Mouse (Mus musculus): ENCODE measurements around the gene Slc16a14. TPM values are rescaled to one million over a fixed set of nuclear protein-coding genes. Genes with fewer than 3 reads are reported as not detected.

Slc16a14 gene
- polyA plus RNA-seq, 1 experiment from 2014 or later = 0.12 TPM

GRCm38 (mm10) chr1:84910177-84910804 lies 24.6 kb downstream of the Slc16a14 start:
- Histone ChIP-seq H3K4me3 (ENCODE audit: control insufficient read depth in 1 of 2, insufficient read depth in 1 of 2, low read depth in 1 of 2, low read length in 2 of 2) (no peak overlapping the region), H3K27me3 (ENCODE audit: control insufficient read depth, insufficient read depth, low read length) (no peaks in the 10 kb centered on the region), H3K4me1 (ENCODE audit: control insufficient read depth in 2 of 2, insufficient read depth in 2 of 2, low read length in 2 of 2) (no peaks in the 10 kb centered on the region), H3K9me3 (ENCODE audit: control insufficient read depth, low read length) (no peaks in the 10 kb centered on the region), H3K9ac (ENCODE audit: low read length) (no peak overlapping the region), H3K27ac (replicated peaks in 1 of 2; ENCODE audit: control insufficient read depth in 1 of 2, insufficient read depth in 1 of 2, low read depth in 2 of 2, low read length in 2 of 2) (no peak overlapping the region), H3K4me2 (ENCODE audit: low read length) (no peak overlapping the region), H3K36me3 (ENCODE audit: control insufficient read depth, insufficient read depth, low read length) (no peaks in the 10 kb centered on the region)
- 80% methylated on average over 8 of the region's 8 CpGs for WGBS
- no peak for ATAC-seq (ENCODE audit: insufficient number of reproducible peaks, insufficient read depth, low FRiP score, low read depth)

- no peaks in the 10 kb centered on the region for H3K4me1 ChIP-seq (ENCODE audit: control insufficient read depth in 2 of 2, insufficient read depth in 2 of 2, low read length in 2 of 2)
- H3K4me3 ChIP-seq (ENCODE audit: control insufficient read depth in 1 of 2, insufficient read depth in 1 of 2, low read depth in 1 of 2, low read length in 2 of 2) = no peak overlapping the region
- no peak overlapping the region for H3K4me2 ChIP-seq (ENCODE audit: low read length)
- H3K9ac ChIP-seq (ENCODE audit: low read length) = no peak overlapping the region
- 92% methylated on average over 2 of the region's 2 CpGs for WGBS
- H3K27ac ChIP-seq (replicated peaks in 1 of 2; ENCODE audit: control insufficient read depth in 1 of 2, insufficient read depth in 1 of 2, low read depth in 2 of 2, low read length in 2 of 2) = no peak overlapping the region
- H3K9me3 ChIP-seq (ENCODE audit: control insufficient read depth, low read length) = no peaks in the 10 kb centered on the region
- no peak for ATAC-seq (ENCODE audit: insufficient number of reproducible peaks, insufficient read depth, low FRiP score, low read depth)
- H3K36me3 ChIP-seq (ENCODE audit: control insufficient read depth, insufficient read depth, low read length) = no peaks in the 10 kb centered on the region
- H3K27me3 ChIP-seq (ENCODE audit: control insufficient read depth, insufficient read depth, low read length) = no peaks in the 10 kb centered on the region
Observed at GRCm38 (mm10) chr1:84904467-84904866, 30.5 kb downstream of the Slc16a14 start.

- no peak for ATAC-seq (ENCODE audit: insufficient number of reproducible peaks, insufficient read depth, low FRiP score, low read depth)
Observed at GRCm38 (mm10) chr1:84899156-84899555, 35.8 kb downstream of the Slc16a14 start.

GRCm38 (mm10) chr1:84897364-84897763 lies 37.6 kb downstream of the Slc16a14 start:
- Histone ChIP-seq H3K4me3 (ENCODE audit: control insufficient read depth in 1 of 2, insufficient read depth in 1 of 2, low read depth in 1 of 2, low read length in 2 of 2) (no peak overlapping the region), H3K9me3 (ENCODE audit: control insufficient read depth, low read length) (no peaks in the 10 kb centered on the region), H3K9ac (ENCODE audit: low read length) (no peak overlapping the region), H3K27me3 (ENCODE audit: control insufficient read depth, insufficient read depth, low read length) (no peaks in the 10 kb centered on the region), H3K27ac (replicated peaks in 1 of 2; ENCODE audit: control insufficient read depth in 1 of 2, insufficient read depth in 1 of 2, low read depth in 2 of 2, low read length in 2 of 2) (no peak overlapping the region), H3K4me1 (ENCODE audit: control insufficient read depth in 2 of 2, insufficient read depth in 2 of 2, low read length in 2 of 2) (no peaks in the 10 kb centered on the region), H3K36me3 (ENCODE audit: control insufficient read depth, insufficient read depth, low read length) (no peaks in the 10 kb centered on the region), H3K4me2 (ENCODE audit: low read length) (no peak overlapping the region)
- no peak for ATAC-seq (ENCODE audit: insufficient number of reproducible peaks, insufficient read depth, low FRiP score, low read depth)
- 79% methylated on average over 6 of the region's 6 CpGs for WGBS

More at GRCm38 (mm10) chr1:84899156-84899555, 35.8 kb downstream of the Slc16a14 start:
- no peak overlapping the region for H3K27ac ChIP-seq (replicated peaks in 1 of 2; ENCODE audit: control insufficient read depth in 1 of 2, insufficient read depth in 1 of 2, low read depth in 2 of 2, low read length in 2 of 2)
- no peaks in the 10 kb centered on the region for H3K27me3 ChIP-seq (ENCODE audit: control insufficient read depth, insufficient read depth, low read length)
- no peak overlapping the region for H3K4me2 ChIP-seq (ENCODE audit: low read length)
- no peak overlapping the region for H3K4me3 ChIP-seq (ENCODE audit: control insufficient read depth in 1 of 2, insufficient read depth in 1 of 2, low read depth in 1 of 2, low read length in 2 of 2)
- no peaks in the 10 kb centered on the region for H3K4me1 ChIP-seq (ENCODE audit: control insufficient read depth in 2 of 2, insufficient read depth in 2 of 2, low read length in 2 of 2)
- no peaks in the 10 kb centered on the region for H3K36me3 ChIP-seq (ENCODE audit: control insufficient read depth, insufficient read depth, low read length)
- 86% methylated on average over 6 of the region's 6 CpGs for WGBS
- no peak overlapping the region for H3K9ac ChIP-seq (ENCODE audit: low read length)
- no peaks in the 10 kb centered on the region for H3K9me3 ChIP-seq (ENCODE audit: control insufficient read depth, low read length)

- H3K27me3 ChIP-seq (ENCODE audit: control insufficient read depth, insufficient read depth, low read length) = no peaks in the 10 kb centered on the region
- H3K9ac ChIP-seq (ENCODE audit: low read length) = no peak overlapping the region
- H3K4me2 ChIP-seq (ENCODE audit: low read length) = no peak overlapping the region
- WGBS = 83% methylated on average over 9 of the region's 9 CpGs
- H3K27ac ChIP-seq (replicated peaks in 1 of 2; ENCODE audit: control insufficient read depth in 1 of 2, insufficient read depth in 1 of 2, low read depth in 2 of 2, low read length in 2 of 2) = no peak overlapping the region
- no peaks in the 10 kb centered on the region for H3K36me3 ChIP-seq (ENCODE audit: control insufficient read depth, insufficient read depth, low read length)
- H3K4me3 ChIP-seq (ENCODE audit: control insufficient read depth in 1 of 2, insufficient read depth in 1 of 2, low read depth in 1 of 2, low read length in 2 of 2) = no peak overlapping the region
- ATAC-seq (ENCODE audit: insufficient number of reproducible peaks, insufficient read depth, low FRiP score, low read depth) = no peak
- no peaks in the 10 kb centered on the region for H3K9me3 ChIP-seq (ENCODE audit: control insufficient read depth, low read length)
- H3K4me1 ChIP-seq (ENCODE audit: control insufficient read depth in 2 of 2, insufficient read depth in 2 of 2, low read length in 2 of 2) = no peaks in the 10 kb centered on the region
Observed at GRCm38 (mm10) chr1:84891746-84892145, 43.2 kb downstream of the Slc16a14 start.

- WGBS = 66% methylated on average over 7 of the region's 7 CpGs
- Histone ChIP-seq H3K4me2 (ENCODE audit: low read length) (no peak overlapping the region), H3K36me3 (ENCODE audit: control insufficient read depth, insufficient read depth, low read length) (no peaks in the 10 kb centered on the region), H3K27ac (replicated peaks in 1 of 2; ENCODE audit: control insufficient read depth in 1 of 2, insufficient read depth in 1 of 2, low read depth in 2 of 2, low read length in 2 of 2) (no peak overlapping the region), H3K4me3 (ENCODE audit: control insufficient read depth in 1 of 2, insufficient read depth in 1 of 2, low read depth in 1 of 2, low read length in 2 of 2) (no peak overlapping the region), H3K4me1 (ENCODE audit: control insufficient read depth in 2 of 2, insufficient read depth in 2 of 2, low read length in 2 of 2) (no peaks in the 10 kb centered on the region), H3K9me3 (ENCODE audit: control insufficient read depth, low read length) (peaks cover 3% of the 10 kb centered on the region; the same call in 1 of the 2 replicates), H3K27me3 (ENCODE audit: control insufficient read depth, insufficient read depth, low read length) (no peaks in the 10 kb centered on the region), H3K9ac (ENCODE audit: low read length) (no peak overlapping the region)
- no peak for ATAC-seq (ENCODE audit: insufficient number of reproducible peaks, insufficient read depth, low FRiP score, low read depth)
Observed at GRCm38 (mm10) chr1:84890503-84890902, 44.4 kb downstream of the Slc16a14 start.

GRCm38 (mm10) chr1:84890005-84890393 lies 44.9 kb downstream of the Slc16a14 start:
- Histone ChIP-seq H3K9ac (ENCODE audit: low read length) (no peak overlapping the region), H3K27me3 (ENCODE audit: control insufficient read depth, insufficient read depth, low read length) (no peaks in the 10 kb centered on the region), H3K4me2 (ENCODE audit: low read length) (no peak overlapping the region), H3K9me3 (ENCODE audit: control insufficient read depth, low read length) (peaks cover 3% of the 10 kb centered on the region; the same call in 1 of the 2 replicates), H3K4me1 (ENCODE audit: control insufficient read depth in 2 of 2, insufficient read depth in 2 of 2, low read length in 2 of 2) (no peaks in the 10 kb centered on the region), H3K27ac (replicated peaks in 1 of 2; ENCODE audit: control insufficient read depth in 1 of 2, insufficient read depth in 1 of 2, low read depth in 2 of 2, low read length in 2 of 2) (no peak overlapping the region), H3K4me3 (ENCODE audit: control insufficient read depth in 1 of 2, insufficient read depth in 1 of 2, low read depth in 1 of 2, low read length in 2 of 2) (no peak overlapping the region), H3K36me3 (ENCODE audit: control insufficient read depth, insufficient read depth, low read length) (no peaks in the 10 kb centered on the region)
- no peak for ATAC-seq (ENCODE audit: insufficient number of reproducible peaks, insufficient read depth, low FRiP score, low read depth)
- WGBS = 26% methylated on average over 7 of the region's 7 CpGs
